Mouse (Mus musculus) brain, adult 2 months (tissue): ENCODE measurements around the gene Spata45.

Source experiments
- DNase-seq: peaks from one replicate; pipeline ENCODE4 v3.0.0; 2011; ENCODE audit warnings: low read depth, low spot score

Gene Spata45

DNA sequence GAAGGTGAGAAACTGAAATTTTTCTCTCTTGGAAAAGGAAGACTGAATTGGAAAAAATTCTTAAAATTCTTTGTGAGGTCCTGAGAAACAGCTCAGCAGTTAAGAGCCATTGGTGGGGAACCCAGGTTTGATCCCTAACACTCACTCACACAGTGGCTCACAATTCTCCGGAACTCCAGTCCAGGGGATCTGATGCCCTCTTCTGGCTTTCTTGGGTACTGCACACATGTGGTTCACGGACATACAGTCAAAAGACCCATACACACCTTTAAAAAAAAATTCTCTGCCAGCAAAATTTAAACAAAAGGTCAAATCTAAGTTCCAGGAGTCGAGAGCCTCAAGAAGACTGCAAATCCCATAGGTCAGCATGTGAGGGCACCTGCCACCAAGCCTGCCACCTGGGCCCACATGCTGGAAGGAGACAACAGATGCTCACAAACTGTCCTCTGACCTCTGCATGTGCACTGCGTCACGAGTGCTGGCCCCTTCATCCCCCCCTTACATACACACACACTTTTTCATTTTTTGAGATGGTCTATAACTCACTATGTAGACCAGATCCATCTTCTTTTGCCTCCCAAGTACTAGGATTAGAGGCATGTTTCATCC lies 48.6 kb downstream of the Spata45 start:
- no peak for DNase-seq

DNA sequence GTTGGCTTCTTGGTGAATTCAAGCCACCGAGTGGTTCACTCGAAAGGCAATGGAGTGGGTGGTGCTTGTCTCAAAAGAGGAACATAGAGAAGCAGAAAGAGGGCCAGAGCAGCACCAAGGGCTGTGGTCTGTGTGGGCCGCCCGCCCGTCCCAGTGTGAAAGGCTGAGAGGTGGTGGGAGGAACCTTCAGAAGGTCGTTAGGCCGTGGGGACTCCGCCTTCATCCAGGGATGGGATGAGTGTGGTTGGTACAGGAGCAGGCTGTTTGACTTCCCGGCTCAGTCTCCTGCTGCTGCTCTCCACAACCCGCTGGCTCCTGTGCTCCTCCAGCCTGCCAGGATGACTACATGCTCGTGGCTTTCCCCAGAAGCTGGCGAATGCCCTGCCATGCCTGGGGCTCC lies 49.2 kb downstream of the Spata45 start:
- no peak for DNase-seq

DNA sequence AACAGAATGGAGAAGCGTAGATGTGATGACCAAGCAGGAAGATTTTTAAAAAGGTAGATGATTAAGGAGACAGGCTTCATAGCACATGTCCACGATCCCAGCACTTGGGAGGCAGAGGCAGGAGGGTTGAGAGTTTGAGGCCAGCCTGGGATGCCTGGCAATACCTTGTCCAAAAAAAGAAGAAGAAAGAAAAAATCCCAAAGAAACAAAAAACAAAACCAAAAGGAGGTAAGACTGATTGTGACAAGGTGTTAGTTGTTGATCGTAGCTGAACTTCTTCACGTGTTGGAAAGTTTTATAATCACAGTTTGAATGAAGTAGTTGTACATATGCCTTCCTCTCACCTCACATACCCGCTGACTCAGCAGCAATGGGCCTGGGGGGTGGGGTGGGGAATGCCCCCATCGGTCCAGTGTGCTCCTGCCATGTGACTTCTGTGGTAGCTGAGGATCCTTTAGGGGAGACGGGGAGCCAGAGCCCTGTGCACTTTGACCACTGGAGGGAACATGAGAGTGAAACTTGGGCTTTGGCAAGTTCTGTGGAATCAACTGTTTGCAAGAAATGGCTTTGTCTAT lies 50.0 kb downstream of the Spata45 start:
- no peak for DNase-seq

DNA sequence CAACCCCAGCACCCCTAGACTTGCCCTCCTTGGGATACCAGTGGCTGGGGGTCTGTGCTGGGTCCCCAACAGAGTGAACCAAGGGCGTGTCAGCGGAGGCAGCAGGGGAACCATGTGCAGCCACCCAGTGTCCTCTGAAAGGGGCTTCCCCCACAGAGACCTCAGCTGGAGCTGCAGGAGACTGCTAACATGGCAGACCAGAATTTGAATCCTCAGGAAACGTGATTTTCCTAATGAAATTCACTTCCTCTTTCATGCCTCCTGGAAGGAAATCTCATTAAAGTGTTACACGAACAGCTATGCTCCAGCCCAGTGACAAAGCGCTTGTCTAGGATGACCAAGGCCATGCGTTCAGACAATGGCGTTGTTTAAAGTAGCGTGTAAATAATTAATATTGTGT lies 50.5 kb downstream of the Spata45 start:
- no peak for DNase-seq

DNA sequence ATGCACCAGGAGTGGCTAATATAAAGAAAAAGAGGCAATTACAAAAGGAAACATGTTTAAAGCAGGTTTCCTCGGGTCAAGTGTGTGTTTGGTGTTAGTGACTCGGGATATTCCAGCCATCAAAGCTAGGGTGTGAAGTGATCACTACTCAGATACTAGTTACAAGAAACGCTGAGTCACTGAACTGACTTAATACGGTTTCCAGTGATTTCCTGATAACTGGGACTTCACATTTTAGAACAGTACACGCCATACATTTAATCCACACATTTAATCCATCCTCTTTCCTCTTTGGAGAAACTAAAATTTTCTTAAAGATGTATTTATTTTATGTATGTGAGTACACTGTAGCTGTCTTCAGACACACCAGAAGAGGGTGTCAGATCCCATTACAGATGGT lies 51.5 kb downstream of the Spata45 start:
- DNase-seq = no peak

DNA sequence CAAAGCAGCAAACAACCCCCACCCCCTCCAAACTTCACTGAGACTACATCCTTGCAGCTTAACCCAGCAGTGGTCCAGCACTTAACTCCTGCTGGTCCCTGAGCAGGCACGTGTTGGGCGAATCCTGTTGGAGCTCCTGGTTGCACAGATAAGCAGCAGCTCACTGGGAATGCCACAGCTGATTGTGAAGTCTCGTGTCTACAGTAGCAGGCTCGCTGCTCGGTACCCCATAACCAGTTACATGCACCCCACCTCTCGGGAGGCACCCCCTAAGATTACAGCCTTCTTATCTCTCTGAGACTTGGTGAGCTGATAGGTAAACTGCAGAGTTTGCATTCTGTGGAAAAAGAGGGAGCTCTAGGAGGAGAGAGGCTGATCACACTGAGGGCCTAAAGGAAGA lies 52.9 kb downstream of the Spata45 start:
- no peak for DNase-seq

DNA sequence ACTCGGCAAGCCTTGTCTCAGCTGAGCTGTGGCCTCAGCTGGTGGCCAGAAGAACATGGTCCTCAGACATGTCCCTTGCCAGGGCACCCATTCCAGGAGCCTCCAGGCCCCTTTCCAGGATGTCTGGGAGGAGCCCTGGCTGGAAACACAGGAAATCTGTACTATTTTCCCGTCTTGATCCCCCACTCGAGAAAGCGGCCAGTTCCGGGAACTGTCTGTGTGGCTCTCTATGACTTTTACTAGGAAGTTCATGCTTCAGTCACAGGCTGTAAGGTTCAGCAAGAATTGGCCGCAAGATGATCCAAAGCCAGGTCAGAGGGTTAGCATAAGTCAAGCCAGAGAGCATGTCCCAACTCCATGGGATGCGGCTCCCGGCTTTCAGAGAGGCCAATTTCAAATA lies 55.6 kb downstream of the Spata45 start:
- DNase-seq = no peak
